Mouse (Mus musculus): Measurements from ENCODE around the gene Btbd8.

- TF ChIP-seq CTCF (IDR thresholded peaks at IDR 0.05; ENCODE audit: low read depth) (no peak), EP300 (IDR thresholded peaks at IDR 0.05; ENCODE audit: low read depth) (no peak)
Observed at GRCm38 (mm10) chr5:107533590-107533989, 95.8 kb downstream of the Btbd8 start.

All from heart, postnatal 0 days (tissue).